Comparison of ENCODE assay signal across 20 mouse cellular contexts in genomic region chr2:72002843-72003370, GRCm38 (mm10). TPM values are rescaled to one million over a fixed set of nuclear protein-coding genes. Genes with fewer than 3 reads are reported as not detected.
A peak's percentile ranks its signal among the peaks of the same experiment; 100 is the strongest.
DNase-seq lines count a peak whose midpoint lies in the region; ATAC-seq and TF ChIP-seq lines count a peak whose summit lies in the region.
"Had no signal": no experiment of that assay in that cellular context is flagged by ENCODE, and none has a peak within 500 bp of the region (broad histone marks: within the 10 kb centered on the region; RNA-seq: fewer than 3 reads in every experiment).

No protein-coding gene starts in this region.

- no peaks in the 10 kb centered on the region for H3K36me3 ChIP-seq in heart, embryonic 15.5 days
- H3K36me3 ChIP-seq in heart, embryonic 11.5 days (ENCODE audit: control insufficient read depth, insufficient read depth, low read length): no peaks in the 10 kb centered on the region
- H3K36me3 ChIP-seq: embryonic facial prominence, embryonic 10.5 days; heart, embryonic 13.5 days; hindbrain, embryonic 10.5 days; intestine, embryonic 15.5 days had no signal

- no peak overlapping the region for H3K9ac ChIP-seq in heart, embryonic 15.5 days
- H3K9ac ChIP-seq in heart, embryonic 11.5 days (ENCODE audit: low read depth, low read length): no peak overlapping the region
- H3K9ac ChIP-seq: forebrain, embryonic 13.5 days; forebrain, postnatal 0 days; heart, embryonic 13.5 days; hindbrain, embryonic 14.5 days; intestine, embryonic 15.5 days had no signal

- H3K4me2 ChIP-seq in heart, embryonic 15.5 days: no peak overlapping the region
- H3K4me2 ChIP-seq in heart, embryonic 11.5 days: no peak overlapping the region
- H3K4me2 ChIP-seq: forebrain, embryonic 13.5 days; heart, embryonic 13.5 days; hindbrain, embryonic 14.5 days; intestine, embryonic 15.5 days had no signal

- peaks cover 36% of the 10 kb centered on the region for H3K4me1 ChIP-seq in cerebellum, adult 2 months (ENCODE audit: control insufficient read depth, insufficient read depth, low read length)
- no peaks in the 10 kb centered on the region; the same call in 1 of the 2 replicates for H3K4me1 ChIP-seq in heart, embryonic 15.5 days (replicated peaks)
- H3K4me1 ChIP-seq in heart, embryonic 11.5 days (ENCODE audit: control insufficient read depth, insufficient read depth, low read length): 0 out of 2 replicates have a peak, but pooled peaks cover 4% of the 10 kb centered on the region
- H3K4me1 ChIP-seq: embryonic facial prominence, embryonic 10.5 days; forebrain, embryonic 13.5 days; hindbrain, embryonic 10.5 days; intestine, embryonic 15.5 days had no signal

- no peak for TF ChIP-seq CTCF in cerebellum, adult 2 months (IDR thresholded peaks at IDR 0.05; ENCODE audit: borderline replicate concordance, insufficient read depth, low read depth, low read length)

- no peak for TF ChIP-seq POLR2A in cerebellum, adult 2 months (IDR thresholded peaks at IDR 0.05; ENCODE audit: borderline replicate concordance, insufficient read depth, low read length)

- ATAC-seq in heart, embryonic 15.5 days (replicated peaks; ENCODE audit: insufficient number of reproducible peaks, insufficient read depth, low FRiP score, low read depth): peak; percentile 31; the same call in 1 of the 2 replicates
- no peak for ATAC-seq in heart, embryonic 11.5 days (replicated peaks; ENCODE audit: insufficient number of reproducible peaks, low FRiP score, low TSS enrichment)
- no peak for ATAC-seq in activated CD4-positive, CD25-positive, alpha-beta regulatory T cell, adult 4 months
- ATAC-seq: forebrain, embryonic 13.5 days; forebrain, postnatal 0 days; intestine, embryonic 15.5 days had no signal

- WGBS in cerebellum, adult 2 months: 42% methylated on average over 5 of the region's 5 CpGs
- 66% methylated on average over 5 of the region's 5 CpGs for WGBS in heart, embryonic 15.5 days
- 69% methylated on average over 5 of the region's 5 CpGs for WGBS in heart, embryonic 11.5 days (ENCODE audit: insufficient replicate concordance)

- H3K27me3 ChIP-seq in cerebellum, adult 2 months (ENCODE audit: control insufficient read depth, insufficient read depth, low read length): no peaks in the 10 kb centered on the region
- no peaks in the 10 kb centered on the region for H3K27me3 ChIP-seq in heart, embryonic 15.5 days
- H3K27me3 ChIP-seq in heart, embryonic 11.5 days (ENCODE audit: control insufficient read depth, insufficient read depth, low read length): no peaks in the 10 kb centered on the region
- H3K27me3 ChIP-seq: forebrain, embryonic 13.5 days; heart, embryonic 13.5 days; intestine, embryonic 15.5 days had no signal

- H3K9me3 ChIP-seq in heart, embryonic 15.5 days (replicated peaks): no peaks in the 10 kb centered on the region
- H3K9me3 ChIP-seq in heart, embryonic 11.5 days (replicated peaks; ENCODE audit: control insufficient read depth, low read length): no peaks in the 10 kb centered on the region
- H3K9me3 ChIP-seq: hindbrain, embryonic 10.5 days; intestine, embryonic 15.5 days had no signal

- peak overlapping the region; percentile 63 for H3K27ac ChIP-seq in cerebellum, adult 2 months (ENCODE audit: insufficient read depth, low read length)
- H3K27ac ChIP-seq in heart, embryonic 15.5 days: no peak overlapping the region
- H3K27ac ChIP-seq in heart, embryonic 11.5 days (ENCODE audit: low read depth, low read length): no peak overlapping the region
- H3K27ac ChIP-seq: embryonic facial prominence, embryonic 10.5 days; forebrain, embryonic 13.5 days; gastrocnemius, adult 2 months; heart, embryonic 13.5 days; hindbrain, embryonic 10.5 days; hindbrain, embryonic 14.5 days; intestine, embryonic 15.5 days had no signal

- peak in 1 of 2 experiments; percentile 32 for DNase-seq in cerebellum, adult 2 months
- DNase-seq in cerebellum, adult 11-12 months: no peak
- peak; percentile 26 for DNase-seq in retina, postnatal 1 day
- no peak for DNase-seq in retina, embryonic 14.5 days (ENCODE audit: low spot score)
- DNase-seq: adrenal gland, postnatal 14 days; cerebellum, adult 18-20 months; cerebellum, postnatal 10 days; forebrain, postnatal 0 days; gastrocnemius, adult 2 months; gastrocnemius, postnatal 25 days; kidney, adult 2 months had no signal

- H3K4me3 ChIP-seq in cerebellum, adult 2 months (replicated peaks; ENCODE audit: insufficient read depth, low read depth, low read length): no peak overlapping the region
- no peak overlapping the region for H3K4me3 ChIP-seq in heart, embryonic 15.5 days
- no peak overlapping the region for H3K4me3 ChIP-seq in heart, embryonic 11.5 days (ENCODE audit: low read depth, low read length)
- H3K4me3 ChIP-seq: embryonic facial prominence, embryonic 10.5 days; forebrain, embryonic 13.5 days; gastrocnemius, adult 2 months; heart, embryonic 13.5 days; hindbrain, embryonic 10.5 days; intestine, embryonic 15.5 days had no signal

RNA-seq across cellular contexts. Expression of gene Rapgef4, which starts 21.9 kb away (rescaled TPM):
- polyA plus RNA-seq in cerebellum, adult 2 months (2012; rRNA removed): 192 and 200 TPM in 2 replicates
- polyA plus RNA-seq in heart, embryonic 15.5 days (2015; fragmentation: Nextera tagmentation; extraction: Ambion mirVana): 3.7 and 4.9 TPM in 2 replicates
- 2.6 and 4.0 TPM in 2 replicates for polyA plus RNA-seq in heart, embryonic 11.5 days (2014; fragmentation: Nextera tagmentation; extraction: Ambion mirVana)
- polyA plus RNA-seq in activated CD4-positive, CD25-positive, alpha-beta regulatory T cell, adult 4 months (2017; shearing (Covaris generic)): 1 to 10 TPM; 5.4 to 5.5 TPM

Comparison
In these comparisons a context has a peak if more than half of its experiments do, and no peak if none do; other contexts are left out.
1. RNA of gene Rapgef4, which starts 21.9 kb away (polyA plus RNA-seq): 192 to 200 TPM in cerebellum, adult 2 months; 5.4 to 5.5 TPM in activated CD4-positive, CD25-positive, alpha-beta regulatory T cell, adult 4 months, 2.6 to 4.0 TPM in heart, embryonic 11.5 days and 3.7 to 4.9 TPM in heart, embryonic 15.5 days; every median in the first group is over 10 times any median in the second.